Mouse (Mus musculus) heart, postnatal 0 days (tissue): ENCODE data around the gene Mark2.

ENCODE experiments used
- CTCF ChIP-seq: IDR thresholded peaks from 2 replicates; pipeline ENCODE4 v1.5.1; 2016; ENCODE audit warnings: antibody characterized with exemption, control low read depth, low read depth
- EP300 ChIP-seq: IDR thresholded peaks from 2 replicates; pipeline ENCODE4 v1.6.1; 2016; ENCODE audit warnings: antibody characterized with exemption, low read depth

- TF ChIP-seq CTCF (no peak), EP300 (no peak)
These were observed 64.9 kb downstream of the Mark2 start for GRCm38 (mm10) chr19:7276796-7277195.
